Mouse (Mus musculus): ENCODE results near the gene Smyd1. TPM values are rescaled to one million over a fixed set of nuclear protein-coding genes. Genes with fewer than 3 reads are reported as not detected.
"Not testable (repeated sequence)": the region's sequence is repeated elsewhere in the genome, so short reads cannot be mapped to it uniquely, and the experiment has no call there.

Gene Smyd1
- total RNA-seq, 2 experiments from 2014 or later: 2.0 to 2.3 TPM

DNA sequence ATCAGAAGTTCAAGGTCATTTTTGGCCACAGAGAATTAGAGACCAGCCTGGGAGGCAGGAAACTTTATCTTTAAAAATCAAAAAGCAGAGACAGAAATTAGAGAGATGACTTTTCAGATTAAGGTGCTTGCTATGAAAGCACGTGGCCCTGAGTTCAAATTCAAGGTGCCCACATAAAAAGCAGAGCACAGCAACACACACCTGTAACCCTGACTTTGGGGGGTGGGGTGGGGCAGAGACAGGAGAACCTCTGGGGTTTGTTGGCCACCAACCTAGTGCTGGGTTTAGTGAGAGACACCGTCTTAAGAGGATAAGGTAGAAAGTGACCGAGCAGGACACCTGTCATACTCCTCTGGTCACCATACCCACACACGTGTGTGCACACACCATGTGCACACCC is 9.5 kb upstream of the Smyd1 start:
- intact Hi-C loops (cut with DNase I); DNase-seq (ENCODE audit: extremely low spot score in 1 of 2, low spot score in 2 of 2): not testable (repeated sequence)

DNA sequence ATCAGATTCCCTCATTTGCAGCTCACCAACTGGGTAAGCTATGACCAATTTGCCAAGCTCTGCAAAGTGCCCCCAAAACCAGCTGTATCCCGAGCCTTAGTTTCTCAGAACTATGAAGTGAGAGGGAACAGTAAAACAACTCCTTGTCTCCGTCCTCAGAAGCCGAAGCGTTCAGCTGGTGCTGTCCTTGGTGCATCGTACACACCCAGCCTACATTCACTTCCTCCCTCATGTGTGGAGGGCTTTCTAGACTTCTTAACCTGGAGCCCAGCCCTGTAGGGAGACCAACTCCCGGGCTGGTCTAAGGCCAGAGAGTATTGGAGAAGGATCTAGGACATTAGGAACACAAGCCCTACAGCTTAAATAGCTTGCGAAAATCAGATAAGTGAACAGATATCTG is 8.5 kb upstream of the Smyd1 start:
- no peak for DNase-seq (ENCODE audit: extremely low spot score in 1 of 2, low spot score in 2 of 2)
- intact Hi-C loops (cut with DNase I): no loop called here

DNA sequence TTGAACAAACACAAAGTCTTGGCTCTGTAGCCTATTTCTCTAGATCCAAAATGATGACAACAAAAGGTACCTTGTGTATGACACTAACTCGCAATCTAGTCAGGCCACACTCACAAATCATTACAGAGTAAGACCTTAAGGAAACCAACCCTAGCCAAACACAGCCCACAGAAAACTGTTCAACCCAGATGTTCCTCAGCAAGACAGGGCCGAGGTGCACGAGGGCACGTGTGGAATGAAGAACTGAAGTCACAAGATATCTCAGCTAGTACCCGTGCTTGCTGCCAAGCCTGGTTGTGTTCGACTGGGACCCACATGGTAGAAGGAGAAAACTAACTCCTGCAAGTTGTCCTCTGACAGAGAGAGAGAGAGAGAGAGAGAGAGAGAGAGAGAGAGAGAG is 7.8 kb upstream of the Smyd1 start:
- intact Hi-C loops (cut with DNase I): no loop called here
- DNase-seq (ENCODE audit: extremely low spot score in 1 of 2, low spot score in 2 of 2): no peak

DNA sequence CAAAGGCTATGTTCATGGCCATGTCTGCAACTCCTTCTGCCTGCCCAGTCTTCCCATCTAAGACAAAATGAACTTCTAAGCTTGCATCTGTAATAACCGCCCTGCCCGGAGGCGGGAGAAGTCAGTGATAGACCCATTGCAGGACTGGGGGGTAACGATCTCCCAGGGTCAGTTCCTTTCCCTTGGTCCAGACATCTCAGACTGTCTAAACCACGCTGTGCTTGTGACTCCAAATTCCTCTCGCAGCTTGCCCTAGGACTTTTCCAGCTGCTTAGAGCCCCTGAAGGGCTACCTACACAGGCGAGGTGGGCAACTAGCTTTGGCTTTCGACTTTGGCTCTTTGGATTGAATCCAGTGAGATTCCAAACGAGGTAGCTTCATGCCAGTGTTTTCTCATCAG is 2.8 kb upstream of the Smyd1 start:
- intact Hi-C loops (cut with DNase I): no loop called here

DNA sequence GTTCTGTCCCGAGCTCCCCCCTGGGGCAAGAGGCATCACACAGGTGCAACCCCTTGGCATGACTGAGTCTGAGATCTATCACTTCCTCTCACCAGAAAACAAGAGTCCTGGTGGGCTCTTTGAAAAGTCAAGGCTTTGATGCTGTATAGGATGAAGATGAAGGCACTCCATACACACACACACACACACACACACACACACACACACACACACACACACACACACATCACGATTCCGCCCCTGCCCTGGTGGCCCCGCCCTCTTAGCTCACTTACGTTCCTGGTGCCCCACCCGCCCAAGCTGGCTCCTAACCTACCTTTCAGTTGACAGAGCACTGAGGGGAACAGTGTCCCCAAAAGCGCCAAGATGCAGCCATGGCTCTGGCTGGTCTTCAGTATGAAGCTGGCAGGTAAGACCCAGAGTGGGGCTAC is 473 bp upstream of the Smyd1 start, which contains the start of gene Cd8b1:
Cd8b1 (plus strand) TSS at position 298 of the 431 bp plus-strand sequence.
- intact Hi-C loops (cut with DNase I): no loop called here
- DNase-seq (ENCODE audit: extremely low spot score in 1 of 2, low spot score in 2 of 2): no peak

More for the DNA sequence above, 2.8 kb upstream of the Smyd1 start:
- no peak for DNase-seq (ENCODE audit: extremely low spot score in 1 of 2, low spot score in 2 of 2)

DNA sequence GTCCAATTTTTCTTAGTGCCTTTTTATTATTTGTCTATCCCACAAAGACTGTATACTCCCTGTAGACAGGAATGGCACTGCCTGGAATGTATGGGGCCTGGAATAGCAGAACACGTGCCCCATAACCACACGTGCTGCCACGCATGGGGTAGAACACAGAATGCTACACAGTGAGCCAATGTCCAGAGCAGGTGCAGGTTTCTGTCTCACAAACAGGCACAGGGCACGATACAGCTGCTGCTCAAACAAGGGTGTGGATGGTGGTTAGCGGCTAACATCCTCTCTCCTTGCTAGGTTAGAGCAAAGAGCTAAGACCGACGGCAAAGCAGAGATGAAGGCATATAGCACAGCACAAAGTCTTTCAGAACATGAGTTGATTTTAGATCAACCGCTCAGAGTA is 14.5 kb downstream of the Smyd1 start:
- no peak for DNase-seq (ENCODE audit: extremely low spot score in 1 of 2, low spot score in 2 of 2)
- intact Hi-C loops (cut with DNase I): no loop called here

DNA sequence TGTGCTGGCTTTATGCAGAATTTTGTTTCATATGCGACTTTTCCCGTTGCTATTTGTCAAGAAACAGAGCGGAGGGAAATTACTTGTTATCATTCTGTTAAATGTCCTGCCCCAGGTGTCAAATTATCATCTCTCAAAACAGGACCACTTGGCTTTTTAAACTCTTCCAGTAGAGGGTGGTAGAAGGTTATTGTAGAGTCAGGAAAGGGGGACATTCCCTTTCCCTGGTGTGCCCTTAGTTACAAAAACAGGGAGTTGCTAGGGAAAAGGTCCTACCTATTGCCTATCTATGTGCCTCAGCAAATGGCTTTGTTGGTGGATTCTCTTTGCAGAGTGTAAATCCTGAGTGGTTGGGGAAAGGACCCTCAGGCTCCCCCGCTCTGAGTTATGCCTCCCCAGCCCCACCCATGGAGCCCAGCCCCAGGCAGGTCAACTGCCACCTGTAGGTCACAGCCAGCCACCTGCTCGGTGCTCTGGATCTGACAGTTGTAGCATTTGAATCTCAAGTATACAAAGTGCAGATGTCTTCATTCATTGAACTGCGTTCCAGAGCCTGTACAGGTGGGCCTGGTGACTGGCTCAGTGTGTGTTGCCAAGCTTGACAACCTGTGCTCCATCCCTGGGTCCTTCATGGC is 19.8 kb downstream of the Smyd1 start:
- DNase-seq (ENCODE audit: extremely low spot score in 1 of 2, low spot score in 2 of 2): no peak
- intact Hi-C loops (cut with DNase I): no loop called here

DNA sequence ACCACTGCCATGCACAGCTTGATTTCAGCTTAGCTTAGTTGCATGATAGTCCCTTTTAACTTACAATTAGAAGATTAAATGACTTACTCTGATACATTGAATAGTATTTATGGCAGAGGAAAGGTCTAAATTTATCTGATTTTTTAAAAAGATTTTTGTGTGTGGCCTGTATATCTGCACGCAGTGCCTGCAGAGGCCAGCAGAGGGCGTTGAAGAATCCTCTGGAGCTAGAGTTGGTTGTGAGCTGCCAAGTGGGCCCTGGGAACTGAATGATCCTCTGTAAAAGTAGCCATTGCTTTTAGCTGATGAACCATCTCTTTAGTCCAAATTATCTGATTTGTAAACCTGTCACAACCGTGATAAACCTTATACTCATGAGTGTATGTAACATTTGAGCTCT is 23.3 kb downstream of the Smyd1 start:
- intact Hi-C loops (cut with DNase I): no loop called here

DNA sequence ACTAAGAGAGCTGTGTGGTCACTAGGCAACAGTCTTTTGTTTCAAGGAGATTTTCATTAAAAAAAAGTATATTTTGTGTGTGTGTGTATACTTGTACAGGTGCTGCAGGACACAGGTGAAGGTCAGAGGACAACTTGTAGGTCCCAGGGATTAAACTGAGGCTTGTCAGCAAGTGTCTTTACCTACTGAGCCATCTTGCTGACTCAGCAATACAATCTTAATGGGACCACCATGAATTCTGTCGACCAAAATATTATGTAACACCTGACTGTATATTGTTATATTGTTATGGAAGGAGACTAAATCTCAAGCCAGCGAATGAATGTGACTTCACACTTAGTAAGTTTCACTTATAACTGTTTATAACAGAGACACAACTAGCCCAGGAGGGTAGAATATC is 24.0 kb downstream of the Smyd1 start:
- DNase-seq (ENCODE audit: extremely low spot score in 1 of 2, low spot score in 2 of 2): no peak
- intact Hi-C loops (cut with DNase I): no loop called here

More for the DNA sequence above, 23.3 kb downstream of the Smyd1 start:
- DNase-seq (ENCODE audit: extremely low spot score in 1 of 2, low spot score in 2 of 2): peak in 1 of 2 experiments; percentile 3

DNA sequence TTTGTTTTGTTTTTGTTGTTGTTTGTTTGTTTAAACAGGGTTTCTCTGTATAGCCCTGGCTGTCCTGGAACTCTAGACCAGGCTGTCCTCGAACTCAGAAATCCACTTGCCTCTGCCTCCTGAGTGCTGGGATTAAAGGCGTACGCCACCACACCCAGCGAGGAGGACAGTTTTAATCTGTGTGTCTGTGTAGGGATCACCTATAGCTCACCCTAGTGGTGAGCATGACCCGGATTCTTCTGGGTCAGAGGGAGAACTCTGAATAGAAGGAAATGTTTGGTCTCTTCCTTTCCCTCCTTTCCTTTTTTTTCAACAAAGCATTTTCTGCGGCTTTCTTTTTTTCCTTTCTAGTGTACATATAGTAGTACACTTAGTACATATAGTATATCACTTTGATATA is 26.7 kb downstream of the Smyd1 start:
- no peak for DNase-seq (ENCODE audit: extremely low spot score in 1 of 2, low spot score in 2 of 2)
- intact Hi-C loops (cut with DNase I): no loop called here

DNA sequence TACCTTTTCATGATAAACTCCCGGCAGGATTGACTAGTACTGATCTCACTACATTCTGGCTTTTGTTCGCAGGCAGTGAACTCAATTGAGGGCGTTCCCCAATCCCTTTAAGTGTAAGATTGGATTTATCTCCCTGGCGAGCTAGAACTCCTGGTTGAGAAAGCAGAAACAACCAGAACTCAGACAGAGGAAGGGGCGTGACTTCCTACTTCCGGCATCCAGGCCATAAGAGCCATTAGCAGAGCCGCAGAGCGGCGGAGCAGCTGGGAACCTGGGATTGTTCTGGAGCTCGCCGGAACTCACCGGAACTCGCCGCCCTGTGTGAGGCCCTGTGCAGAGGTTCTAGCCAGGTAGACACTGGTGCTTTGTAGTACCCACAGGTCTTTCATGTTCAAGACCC is 28.5 kb downstream of the Smyd1 start:
- DNase-seq (ENCODE audit: extremely low spot score in 1 of 2, low spot score in 2 of 2): no peak
- intact Hi-C loops (cut with DNase I): no loop called here

DNA sequence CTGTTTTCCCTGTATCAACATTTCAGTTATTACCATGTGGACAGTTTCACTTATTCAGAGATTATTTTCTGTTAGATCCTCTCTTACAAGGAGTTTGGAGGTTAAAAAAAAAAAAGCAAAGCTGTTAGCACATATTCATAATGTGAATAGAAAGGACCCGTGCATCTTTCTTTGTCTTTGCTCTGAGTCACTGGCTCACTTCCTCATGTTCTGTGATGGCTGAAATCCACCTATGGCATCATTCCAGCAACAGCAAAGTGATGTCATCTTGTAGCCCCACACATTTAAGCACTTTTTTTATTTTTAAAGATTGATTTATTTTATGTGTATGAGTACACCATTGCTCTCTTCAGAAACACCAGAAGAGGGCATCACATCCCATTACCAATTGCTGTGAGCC is 42.6 kb downstream of the Smyd1 start:
- DNase-seq (ENCODE audit: extremely low spot score in 1 of 2, low spot score in 2 of 2): no peak
- intact Hi-C loops (cut with DNase I): loop anchor here (10.0 kb wide), 1 partner anchor 115 kb away; no protein-coding TSS in a partner anchor

DNA sequence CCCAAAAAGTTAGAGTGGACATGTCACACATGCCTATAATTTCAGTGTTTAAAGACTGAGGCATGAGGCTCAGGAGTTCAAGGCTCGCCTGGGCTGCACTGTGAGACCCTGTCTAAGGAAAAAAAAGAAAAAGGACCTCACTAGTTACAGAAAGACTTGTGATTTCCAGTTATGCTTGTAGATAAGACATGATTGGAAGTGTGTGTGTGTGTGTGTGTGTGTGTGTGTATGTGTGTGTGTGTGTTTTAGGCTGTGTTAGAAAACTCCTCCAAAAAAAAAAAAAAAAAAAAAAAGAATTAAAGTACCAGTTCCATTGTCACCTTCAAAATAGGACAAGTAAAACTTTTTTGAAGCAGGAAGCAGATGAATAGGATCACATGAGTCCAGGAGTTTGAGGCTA is 47.4 kb downstream of the Smyd1 start:
- intact Hi-C loops (cut with DNase I): loop anchor here (5.0 to 10.0 kb wide), 2 partner anchors 120 to 143 kb away; no protein-coding TSS in a partner anchor
- no peak for DNase-seq (ENCODE audit: extremely low spot score in 1 of 2, low spot score in 2 of 2)

DNA sequence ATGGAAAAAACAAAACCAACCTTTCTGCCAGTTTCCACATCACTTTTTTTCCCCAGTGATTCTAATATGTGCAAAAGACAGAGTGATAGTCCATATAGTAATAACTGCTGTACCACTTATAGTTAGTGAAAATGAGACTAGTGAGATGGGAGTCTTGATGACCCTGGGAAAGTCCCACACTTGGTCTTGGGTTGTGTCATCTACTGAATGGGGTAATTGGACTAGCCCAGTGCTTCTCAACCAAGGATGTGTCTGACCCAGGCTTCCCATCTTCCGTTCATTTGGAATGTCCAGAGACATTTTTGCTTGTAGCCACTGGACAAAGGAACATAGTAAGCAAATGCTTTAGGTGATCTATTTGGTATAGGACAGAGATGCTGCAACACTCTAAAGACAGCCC is 48.3 kb downstream of the Smyd1 start:
- intact Hi-C loops (cut with DNase I): loop anchor here (5.0 to 10.0 kb wide), 2 partner anchors 121 to 144 kb away; no protein-coding TSS in a partner anchor
- no peak for DNase-seq (ENCODE audit: extremely low spot score in 1 of 2, low spot score in 2 of 2)

DNA sequence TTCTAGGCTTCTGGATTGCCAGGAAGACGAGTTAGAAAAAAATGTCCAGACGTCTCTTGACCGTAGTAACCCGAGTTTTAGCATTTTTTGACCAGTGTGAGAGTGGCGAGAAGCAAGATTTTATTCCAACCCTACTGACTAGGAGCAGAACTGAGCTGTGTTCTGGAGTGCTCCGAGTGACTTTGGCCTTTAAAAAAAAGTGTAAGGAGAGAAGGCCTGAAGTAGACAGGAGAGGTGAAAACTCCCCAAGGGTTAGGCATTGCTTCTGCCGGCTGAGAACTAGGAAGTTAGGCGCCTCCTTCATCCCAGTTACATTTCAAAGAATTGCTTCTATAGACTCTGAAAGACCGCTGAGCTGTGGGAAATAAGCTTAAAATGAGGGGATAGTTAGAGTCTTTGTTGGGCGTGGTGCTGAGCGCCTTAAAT is 49.7 kb downstream of the Smyd1 start:
- no peak for DNase-seq (ENCODE audit: extremely low spot score in 1 of 2, low spot score in 2 of 2)
- intact Hi-C loops (cut with DNase I): loop anchor here (5.0 to 10.0 kb wide), 2 partner anchors 122 to 145 kb away; no protein-coding TSS in a partner anchor

DNA sequence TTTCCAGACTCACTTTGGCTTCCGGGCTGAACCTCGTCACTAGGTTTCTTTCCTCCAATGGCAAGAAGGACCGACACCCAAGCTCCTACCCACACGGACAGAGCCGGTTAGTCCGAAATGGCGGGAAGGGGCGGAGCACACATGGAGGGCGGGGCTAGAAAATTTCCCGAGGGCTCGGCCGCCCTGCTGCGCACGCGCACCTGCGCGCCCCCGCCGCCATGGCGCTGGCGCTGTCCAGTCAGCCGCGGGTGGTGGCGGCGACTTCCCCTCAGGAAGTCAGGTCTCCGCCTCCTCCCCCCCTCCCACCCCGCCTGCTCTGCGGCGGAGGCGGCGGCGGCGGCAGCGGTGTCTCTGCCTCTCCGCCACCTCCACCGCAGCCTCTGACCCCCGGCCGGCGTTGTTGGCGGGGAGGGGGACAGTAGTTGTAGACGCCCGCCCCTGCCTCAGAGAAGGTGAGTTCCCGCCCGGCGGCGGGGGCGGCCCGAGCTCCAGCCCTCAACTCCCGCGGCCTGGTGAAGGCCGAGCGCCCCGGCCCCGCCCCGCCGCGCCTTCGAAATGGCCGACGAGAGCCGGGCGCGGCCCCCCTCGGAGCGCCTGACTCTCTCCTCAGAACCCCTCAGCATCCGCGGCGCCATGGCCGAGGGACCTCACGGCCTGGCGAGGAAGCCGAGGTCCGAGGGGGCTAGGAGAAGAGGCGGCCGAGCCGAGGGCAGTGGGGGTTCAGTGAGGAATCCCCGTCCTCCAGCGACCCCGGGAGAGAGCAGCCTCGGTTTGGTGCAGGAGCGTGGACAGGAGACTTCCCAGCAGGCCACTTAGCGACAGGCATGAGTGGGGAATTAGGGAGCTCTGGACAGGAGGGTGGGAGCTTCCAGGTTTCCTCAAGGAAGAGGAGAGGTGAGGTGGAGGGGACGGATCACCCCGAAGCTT is 50.4 kb downstream of the Smyd1 start, which contains the start of gene Krcc1:
Krcc1 (plus strand) TSS at position 289 of the 927 bp plus-strand sequence.
- DNase-seq (ENCODE audit: extremely low spot score in 1 of 2, low spot score in 2 of 2): peak; percentile 95 to 98
- intact Hi-C loops (cut with DNase I): loop anchor here (5.0 to 10.0 kb wide), 2 partner anchors 123 to 146 kb away; no protein-coding TSS in a partner anchor

DNA sequence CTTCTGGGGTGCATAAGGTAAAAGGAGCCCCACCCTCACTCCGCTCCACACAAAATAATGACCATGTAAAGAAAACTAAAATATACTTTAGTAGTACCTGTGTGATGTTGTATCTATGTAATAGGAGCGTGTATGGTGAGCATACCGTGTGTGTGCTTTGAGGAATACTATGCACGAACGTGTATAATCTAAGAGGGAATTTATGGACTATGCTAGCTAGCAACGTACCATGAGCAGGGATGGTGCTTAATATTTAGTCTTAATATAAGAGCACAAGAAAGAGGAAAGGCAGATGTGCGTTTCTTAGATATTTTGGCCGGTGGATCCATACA is 51.0 kb downstream of the Smyd1 start:
- intact Hi-C loops (cut with DNase I): loop anchor here (5.0 to 10.0 kb wide), 2 partner anchors 124 to 146 kb away; no protein-coding TSS in a partner anchor
- no peak for DNase-seq (ENCODE audit: extremely low spot score in 1 of 2, low spot score in 2 of 2)

DNA sequence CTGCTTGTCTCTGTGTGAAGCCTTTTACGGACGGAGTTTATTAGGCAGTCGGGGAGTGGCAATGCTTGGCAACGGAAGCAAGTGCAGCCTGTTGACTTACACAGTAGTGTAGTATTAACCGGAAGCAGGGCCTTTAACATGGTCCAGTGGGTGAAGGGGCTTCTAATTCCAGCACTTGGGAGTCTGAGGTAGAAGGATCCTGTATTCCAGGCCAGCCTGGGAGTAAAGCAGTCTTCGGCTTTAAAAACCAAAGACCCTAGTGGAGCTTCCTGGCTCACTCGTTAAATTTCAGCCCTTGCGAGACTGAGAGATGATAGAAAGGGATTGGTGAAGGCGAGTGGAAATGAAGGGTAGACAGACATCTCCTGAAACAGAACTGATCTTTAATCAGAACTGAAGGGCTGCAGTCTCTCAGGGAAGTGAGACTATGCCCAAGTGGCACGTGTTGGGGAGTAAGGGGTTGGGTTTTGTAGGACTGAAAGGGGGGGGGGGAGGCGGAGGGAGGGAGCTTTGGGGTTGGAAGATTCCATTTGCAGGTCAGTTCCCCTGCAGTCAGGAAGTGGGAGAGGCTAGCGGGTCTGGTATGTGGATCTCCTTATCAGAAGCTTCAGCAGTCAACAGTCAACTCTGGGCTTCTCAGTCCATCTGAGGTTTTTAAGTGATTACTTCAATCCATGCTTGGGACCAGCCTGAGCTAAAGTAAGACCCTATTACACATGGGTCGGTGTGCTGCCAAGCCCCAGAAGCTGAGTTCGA is 51.6 kb downstream of the Smyd1 start:
- intact Hi-C loops (cut with DNase I): loop anchor here (5.0 to 10.0 kb wide), 2 partner anchors 124 to 147 kb away; no protein-coding TSS in a partner anchor
- DNase-seq (ENCODE audit: extremely low spot score in 1 of 2, low spot score in 2 of 2): peak; percentile 6 to 47

DNA sequence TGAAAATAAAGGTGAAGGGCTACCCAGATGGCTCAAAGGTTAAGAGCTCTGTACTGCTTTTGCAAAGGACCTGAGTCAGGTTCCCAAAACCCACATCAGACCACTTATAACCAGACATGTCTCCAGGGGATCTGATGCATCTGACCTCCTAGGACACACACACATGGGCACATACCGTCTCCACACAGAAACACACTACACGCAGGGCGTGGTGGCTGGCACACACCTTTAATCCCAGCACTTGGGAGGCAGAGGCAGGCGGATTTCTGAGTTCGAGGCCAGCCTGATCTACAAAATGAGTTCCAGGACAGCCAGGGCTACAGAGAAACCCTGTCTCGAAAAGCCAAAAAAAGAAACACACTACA is 52.4 kb downstream of the Smyd1 start:
- DNase-seq (ENCODE audit: extremely low spot score in 1 of 2, low spot score in 2 of 2): not testable (repeated sequence)
- intact Hi-C loops (cut with DNase I): loop anchor here (5.0 to 10.0 kb wide), 2 partner anchors 125 to 148 kb away; no protein-coding TSS in a partner anchor
